Mouse (Mus musculus): ENCODE data around the gene 9430097D07Rik. TPM values are rescaled to one million over a fixed set of nuclear protein-coding genes. Genes with fewer than 3 reads are reported as not detected.
A peak's percentile ranks its signal among the peaks of the same experiment; 100 is the strongest.

Gene 9430097D07Rik
- polyA plus RNA-seq, 1 experiment from 2014 or later = 0.08 TPM

DNA sequence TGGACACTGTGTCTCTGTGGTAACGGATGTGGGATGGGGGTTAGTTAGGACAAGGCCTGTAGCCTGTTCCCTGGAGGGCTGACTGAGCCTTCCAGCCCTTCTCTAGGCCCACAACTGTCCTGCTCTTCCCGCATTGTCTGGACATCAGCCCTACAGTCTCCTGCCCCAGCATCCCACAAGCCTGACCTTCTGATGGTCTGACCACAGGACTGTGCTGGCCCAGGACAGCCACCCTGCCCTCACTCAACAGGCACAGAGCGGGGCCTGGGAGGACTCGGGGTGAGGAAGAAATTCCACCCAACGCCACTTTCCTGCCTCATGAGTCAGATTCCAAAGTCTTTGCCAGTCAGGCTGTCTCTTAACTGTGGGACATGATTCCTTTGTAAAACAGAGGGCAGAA, 22.2 kb upstream of the 9430097D07Rik start:
- in situ Hi-C loops (cut with MboI; ENCODE audit: low pct_unique_long_range_greater_than_20kb) = no loop called here
- ATAC-seq = no peak
- H3K27me3 ChIP-seq = no peaks in the 10 kb centered on the region
- TF ChIP-seq CTCF (IDR thresholded peaks at IDR 0.05) = no peak
- CTCF ChIA-PET = no interaction called here
- no peak for DNase-seq (ENCODE audit: low read depth, low spot score)
- POLR2A ChIA-PET = no interaction called here

DNA sequence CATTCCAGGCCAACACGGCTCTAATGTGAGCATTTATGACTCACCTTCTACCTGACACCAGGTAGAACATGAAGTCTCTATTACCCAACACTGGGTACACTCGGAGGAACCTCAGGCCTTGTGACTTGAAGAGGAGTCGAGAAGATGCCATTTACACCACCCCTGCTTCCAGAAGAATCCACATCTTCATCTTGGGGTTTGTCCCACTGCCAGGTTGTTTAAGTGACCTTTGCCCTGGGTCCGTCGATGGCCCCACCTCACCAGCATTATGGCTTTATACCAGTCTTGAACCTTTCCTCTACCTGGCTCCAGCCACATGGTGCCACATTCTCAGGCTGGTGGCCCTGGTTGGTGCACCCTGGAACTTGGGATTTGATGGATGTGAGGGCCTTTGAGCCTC, 21.8 kb upstream of the 9430097D07Rik start:
- no peak for ATAC-seq
- TF ChIP-seq CTCF (IDR thresholded peaks at IDR 0.05) = no peak
- in situ Hi-C loops (cut with MboI; ENCODE audit: low pct_unique_long_range_greater_than_20kb) = no loop called here
- CTCF ChIA-PET = no interaction called here
- POLR2A ChIA-PET = no interaction called here
- no peaks in the 10 kb centered on the region for H3K27me3 ChIP-seq
- DNase-seq (ENCODE audit: low read depth, low spot score) = no peak

DNA sequence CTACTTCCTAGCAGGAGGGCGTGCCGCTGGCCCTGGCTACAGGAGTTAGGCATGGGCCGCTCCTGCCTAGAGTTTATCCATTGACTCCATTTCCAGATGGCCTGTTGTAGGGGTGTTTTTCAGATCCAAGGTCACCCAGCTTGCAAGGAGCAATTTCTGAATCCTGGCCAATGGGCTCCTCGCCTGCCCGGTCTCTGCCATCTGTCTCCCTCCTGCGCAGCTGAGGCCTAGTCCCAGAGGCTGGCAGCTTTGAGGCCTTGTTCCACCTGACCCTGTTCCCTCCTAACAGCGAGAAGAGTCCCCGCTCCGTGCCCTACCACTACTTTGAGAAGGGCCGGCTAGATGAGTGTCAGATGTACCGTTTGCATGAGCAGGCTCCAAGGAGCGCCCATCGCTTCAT, 21.2 kb upstream of the 9430097D07Rik start:
- no peak for TF ChIP-seq CTCF (IDR thresholded peaks at IDR 0.05)
- CTCF ChIA-PET = no interaction called here
- POLR2A ChIA-PET = no interaction called here
- ATAC-seq (no peak), DNase-seq (ENCODE audit: low read depth, low spot score) (no peak)
- H3K27me3 ChIP-seq = no peaks in the 10 kb centered on the region
- in situ Hi-C loops (cut with MboI; ENCODE audit: low pct_unique_long_range_greater_than_20kb) = no loop called here

DNA sequence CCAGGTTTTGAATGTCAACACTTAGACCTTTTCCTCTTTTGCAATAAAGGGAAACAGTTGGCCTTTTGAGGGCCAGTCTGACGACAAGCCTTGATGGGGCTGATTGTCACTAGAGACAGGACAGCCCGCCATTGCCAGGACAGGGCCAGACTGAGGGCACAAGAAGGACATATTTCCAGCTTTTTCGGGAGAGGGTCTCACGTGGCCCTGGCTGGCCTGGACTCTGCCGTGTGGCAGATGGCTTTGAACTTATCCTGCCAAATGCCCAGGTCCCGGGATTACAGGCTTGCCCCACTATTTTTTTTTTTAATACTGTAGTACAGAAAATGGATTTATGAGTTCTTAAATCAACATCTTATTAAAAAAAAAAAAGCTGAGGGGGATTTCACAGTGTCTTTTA, 15.8 kb upstream of the 9430097D07Rik start:
- DNase-seq (ENCODE audit: low read depth, low spot score) = no peak
- no peak for ATAC-seq
- TF ChIP-seq CTCF (IDR thresholded peaks at IDR 0.05) = no peak
- ChIA-PET CTCF (interaction anchor here (3.4 kb wide), 1 partner anchor 11 kb away, joined by 14 read pairs; no protein-coding TSS in a partner anchor), POLR2A (interaction anchor here (0.8 kb wide), 1 partner anchor 10 kb away, joined by 3 read pairs; no protein-coding TSS in a partner anchor)
- in situ Hi-C loops (cut with MboI; ENCODE audit: low pct_unique_long_range_greater_than_20kb) = no loop called here
- no peaks in the 10 kb centered on the region for H3K27me3 ChIP-seq

DNA sequence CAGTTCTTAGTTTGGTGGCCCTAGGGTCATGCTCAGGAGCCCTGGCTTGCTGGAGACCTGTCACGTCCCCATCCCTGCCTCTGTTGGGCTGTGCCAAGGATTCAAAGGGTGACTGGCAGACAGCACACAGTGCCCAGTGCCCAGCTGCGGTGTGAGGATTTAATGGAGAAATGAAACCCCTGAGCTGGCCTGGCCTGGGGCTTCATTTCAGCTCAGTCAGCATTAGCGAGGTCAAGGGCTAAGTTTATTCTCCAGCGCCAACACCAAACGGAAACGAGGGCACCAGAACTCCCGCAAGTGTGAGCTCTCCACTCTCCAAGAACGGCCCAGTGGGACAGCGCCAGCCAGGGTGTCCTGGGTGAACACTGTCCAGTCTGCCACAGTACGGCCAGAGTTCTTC, 14.7 kb upstream of the 9430097D07Rik start:
- CTCF ChIA-PET = interaction anchor here (1.2 to 3.4 kb wide), 3 partner anchors 10 to 42 kb away, joined by 3 to 14 read pairs (median 3); no protein-coding TSS in a partner anchor
- DNase-seq (ENCODE audit: low read depth, low spot score) (no peak), ATAC-seq (no peak)
- POLR2A ChIA-PET = no interaction called here
- no peak for TF ChIP-seq CTCF (IDR thresholded peaks at IDR 0.05)
- in situ Hi-C loops (cut with MboI; ENCODE audit: low pct_unique_long_range_greater_than_20kb) = no loop called here
- H3K27me3 ChIP-seq = no peaks in the 10 kb centered on the region

DNA sequence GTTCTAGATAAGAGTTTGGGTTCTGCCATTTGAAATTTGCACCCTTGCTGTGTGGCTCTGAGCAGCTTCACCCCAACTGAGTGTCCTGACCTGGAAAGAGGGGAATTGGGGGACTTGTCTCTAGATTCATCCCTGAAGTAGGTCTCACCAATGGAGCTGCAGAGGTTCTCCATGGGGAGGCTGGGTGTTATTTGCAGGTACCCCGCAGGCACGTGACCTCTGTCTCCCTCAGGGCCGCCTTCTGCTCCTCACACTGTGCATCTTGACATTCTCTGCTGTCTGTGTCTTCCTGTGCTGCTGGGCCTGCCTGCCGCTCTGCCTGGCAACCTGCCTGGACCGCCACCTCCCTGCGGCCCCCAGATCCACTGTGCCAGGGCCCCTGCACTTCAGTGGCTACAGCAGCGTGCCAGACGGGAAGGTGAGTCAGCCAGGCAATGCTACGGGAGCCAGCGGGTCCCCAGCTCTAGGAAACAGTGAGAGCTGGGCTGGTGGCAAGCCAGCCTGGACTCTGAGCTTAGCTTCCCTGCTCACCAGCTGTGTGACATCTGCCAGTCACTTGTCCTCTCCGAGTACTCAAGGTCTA, 13.8 kb upstream of the 9430097D07Rik start:
- ChIA-PET CTCF (interaction anchor here (1.2 to 3.4 kb wide), 3 partner anchors 11 to 43 kb away, joined by 3 to 14 read pairs (median 3); no protein-coding TSS in a partner anchor), POLR2A (no interaction called here)
- ATAC-seq (no peak), DNase-seq (ENCODE audit: low read depth, low spot score) (no peak)
- in situ Hi-C loops (cut with MboI; ENCODE audit: low pct_unique_long_range_greater_than_20kb) = loop anchor here (5.0 kb wide), 1 partner anchor 98 kb away; no protein-coding TSS in a partner anchor
- no peak for TF ChIP-seq CTCF (IDR thresholded peaks at IDR 0.05)
- no peaks in the 10 kb centered on the region for H3K27me3 ChIP-seq

DNA sequence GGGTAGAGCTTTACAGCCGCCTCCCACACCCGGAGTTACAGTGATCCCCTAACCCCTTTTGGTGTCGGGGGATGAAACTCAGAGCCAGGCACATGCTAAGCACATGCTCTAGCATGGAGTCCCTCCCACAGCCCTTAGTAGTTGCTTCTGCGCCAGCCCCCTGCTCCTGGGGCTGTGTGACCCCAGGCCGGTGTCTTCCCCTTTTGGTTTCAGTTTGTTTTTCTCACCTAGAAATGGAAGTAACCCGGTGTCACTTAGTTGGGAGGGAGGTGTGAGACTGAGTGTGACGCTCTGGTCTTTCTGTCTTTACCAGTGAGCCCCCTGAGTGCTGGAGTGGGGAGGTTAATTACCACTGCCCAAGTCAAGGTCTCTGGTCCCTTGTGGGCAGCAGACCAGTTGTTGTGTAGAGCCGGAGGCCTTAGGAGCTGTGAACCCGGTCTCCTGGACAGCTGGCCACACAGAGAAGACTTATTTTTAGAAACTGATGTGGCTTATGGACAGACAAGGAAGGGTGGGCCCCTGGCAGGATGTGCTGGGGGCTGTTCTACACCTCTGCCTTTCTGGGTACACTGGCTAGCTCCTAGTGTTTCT, 12.3 kb upstream of the 9430097D07Rik start:
- no peak for DNase-seq (ENCODE audit: low read depth, low spot score)
- ChIA-PET POLR2A (no interaction called here), CTCF (interaction anchor here (1.7 to 2.3 kb wide), 2 partner anchors 13 to 121 kb away, joined by 5 to 6 read pairs; partner anchors contain the start of gene Pip5kl1)

DNA sequence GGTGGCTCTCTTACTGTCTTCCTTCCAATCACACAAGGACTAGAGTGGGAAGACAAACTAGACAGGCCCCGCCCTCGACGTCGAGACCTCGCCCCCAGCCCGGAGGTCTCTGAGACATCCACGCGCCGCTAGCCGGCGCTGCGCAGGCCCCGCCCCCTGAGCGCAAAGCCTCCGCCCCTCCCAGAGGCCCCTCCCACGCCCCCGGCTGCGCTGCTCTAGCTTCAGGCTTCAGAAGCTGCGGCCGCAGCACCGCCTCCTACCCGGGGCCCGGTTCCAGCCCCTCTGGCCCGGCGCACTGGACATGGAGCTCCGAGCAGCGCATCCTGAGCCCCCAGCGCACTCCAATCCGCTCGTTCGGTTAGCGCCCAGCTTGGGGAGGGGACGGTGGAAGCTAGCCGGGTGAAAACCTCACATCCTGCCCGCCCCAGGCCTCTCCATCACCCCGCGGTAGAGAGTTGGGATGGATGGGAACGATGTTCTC, 11.4 kb upstream of the 9430097D07Rik start, which contains the start of gene St6galnac4:
Gene St6galnac4 (plus strand): TSS at position 225 of the 481 bp plus-strand sequence.
- POLR2A ChIA-PET = no interaction called here
- no peak for TF ChIP-seq CTCF (IDR thresholded peaks at IDR 0.05)
- peak; percentile 68 for ATAC-seq
- in situ Hi-C loops (cut with MboI; ENCODE audit: low pct_unique_long_range_greater_than_20kb) = loop anchor here (5.0 kb wide), 1 partner anchor 100 kb away; no protein-coding TSS in a partner anchor
- DNase-seq (ENCODE audit: low read depth, low spot score) = no peak
- CTCF ChIA-PET = interaction anchor here (0.7 to 2.3 kb wide), 4 partner anchors 12 to 122 kb away, joined by 3 to 6 read pairs (median 4); partner anchors contain the start of gene Pip5kl1
- H3K27me3 ChIP-seq = no peaks in the 10 kb centered on the region

More for the DNA sequence above, 12.3 kb upstream of the 9430097D07Rik start:
- no peak for TF ChIP-seq CTCF (IDR thresholded peaks at IDR 0.05)
- no peak for ATAC-seq
- no peaks in the 10 kb centered on the region for H3K27me3 ChIP-seq
- in situ Hi-C loops (cut with MboI; ENCODE audit: low pct_unique_long_range_greater_than_20kb) = loop anchor here (5.0 kb wide), 1 partner anchor 99 kb away; no protein-coding TSS in a partner anchor

DNA sequence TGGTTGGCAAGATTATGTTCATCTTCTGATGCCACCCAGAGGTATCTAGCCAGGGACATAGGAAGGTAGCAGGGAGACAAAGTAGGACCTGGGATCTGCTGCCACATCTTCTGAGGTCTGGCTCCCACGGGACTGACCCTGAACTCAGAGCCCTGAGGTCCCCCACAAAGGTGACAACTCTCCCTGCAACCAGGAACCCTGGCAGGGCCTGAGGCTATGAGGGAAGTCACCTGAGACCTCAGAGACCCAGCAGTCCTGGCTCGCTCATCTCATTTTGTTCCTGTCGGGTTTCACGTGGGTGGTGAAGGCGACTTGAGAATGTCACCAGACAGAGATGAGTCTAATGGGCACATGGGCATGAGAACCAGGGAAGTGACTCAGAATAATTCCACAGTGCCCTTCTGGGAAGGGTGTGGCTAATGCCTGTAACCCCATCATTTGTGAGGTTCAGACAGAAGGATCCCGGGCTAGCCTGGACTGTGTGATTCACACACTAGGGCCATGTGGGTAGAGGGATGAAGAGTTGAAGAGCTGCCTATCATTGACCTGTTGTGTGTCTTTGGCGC, 9.7 kb upstream of the 9430097D07Rik start:
- in situ Hi-C loops (cut with MboI; ENCODE audit: low pct_unique_long_range_greater_than_20kb) = loop anchor here (5.0 kb wide), 1 partner anchor 102 kb away; no protein-coding TSS in a partner anchor
- POLR2A ChIA-PET = no interaction called here
- CTCF ChIA-PET = interaction anchor here (2.3 kb wide), 1 partner anchor 124 kb away, joined by 6 read pairs; no protein-coding TSS in a partner anchor
- ATAC-seq (no peak), DNase-seq (ENCODE audit: low read depth, low spot score) (no peak)
- H3K27me3 ChIP-seq = no peaks in the 10 kb centered on the region
- TF ChIP-seq CTCF (IDR thresholded peaks at IDR 0.05) = no peak

DNA sequence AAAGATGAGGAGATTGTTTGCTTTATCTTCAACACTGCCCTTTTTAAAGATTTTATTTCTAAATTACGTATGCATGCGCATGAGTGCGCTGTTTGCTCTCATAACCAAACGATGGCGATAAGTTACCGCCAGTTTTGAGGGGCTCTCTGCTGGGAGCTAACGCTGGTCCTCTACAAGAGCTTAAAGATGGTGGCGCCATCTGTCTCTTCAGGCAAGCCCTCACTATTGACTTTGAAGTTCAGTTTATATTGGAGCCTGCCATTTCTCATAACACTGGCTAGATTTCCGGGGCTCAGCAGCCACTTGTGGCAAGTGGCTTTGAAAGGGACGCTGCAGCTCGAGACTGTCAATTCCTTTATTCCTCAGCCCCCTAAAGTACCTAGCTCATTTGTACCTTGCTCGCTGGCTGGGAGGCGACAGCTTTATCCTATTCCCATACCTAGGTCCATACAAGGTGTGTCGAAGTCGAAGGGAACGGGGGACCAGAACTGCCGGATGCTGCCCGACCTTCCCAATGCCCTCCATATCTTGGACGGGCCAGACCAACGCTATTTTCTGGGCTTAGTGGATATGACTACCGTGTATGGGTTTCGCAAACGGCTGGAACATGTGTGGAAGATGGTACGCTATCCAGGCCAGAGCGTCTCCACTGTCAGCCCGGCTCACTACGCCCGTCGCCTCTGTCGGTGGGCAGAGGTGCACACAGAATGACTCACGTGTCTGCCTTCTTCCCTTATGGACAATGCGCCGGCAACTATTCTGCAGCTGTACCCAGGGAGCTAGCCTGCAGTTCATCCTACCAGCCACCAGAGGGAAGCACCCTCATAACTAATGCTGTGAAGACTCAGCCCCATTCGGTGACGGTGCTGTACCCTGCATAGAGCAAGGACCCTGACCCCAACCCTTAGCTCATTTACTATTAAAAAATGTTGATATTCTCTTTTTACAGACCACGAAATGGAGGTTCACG, 7.6 kb upstream of the 9430097D07Rik start:
- CTCF ChIA-PET = interaction anchor here (1.0 to 2.3 kb wide), 18 partner anchors 8 to 178 kb away, joined by 3 to 17 read pairs (median 4); partner anchors contain the start of genes 9430097D07Rik, Dpm2 and Pip5kl1
- ATAC-seq = no peak
- POLR2A ChIA-PET = no interaction called here
- DNase-seq (ENCODE audit: low read depth, low spot score) = no peak
- TF ChIP-seq CTCF (IDR thresholded peaks at IDR 0.05) = no peak
- in situ Hi-C loops (cut with MboI; ENCODE audit: low pct_unique_long_range_greater_than_20kb) = no loop called here
- H3K27me3 ChIP-seq = no peaks in the 10 kb centered on the region

Data from Patski (cell line).